Mouse (Mus musculus): ENCODE data around the gene Gm7247.
"Not testable (repeated sequence)": the region's sequence is repeated elsewhere in the genome, so short reads cannot be mapped to it uniquely, and the experiment has no call there.

The Gm7247 gene

DNA sequence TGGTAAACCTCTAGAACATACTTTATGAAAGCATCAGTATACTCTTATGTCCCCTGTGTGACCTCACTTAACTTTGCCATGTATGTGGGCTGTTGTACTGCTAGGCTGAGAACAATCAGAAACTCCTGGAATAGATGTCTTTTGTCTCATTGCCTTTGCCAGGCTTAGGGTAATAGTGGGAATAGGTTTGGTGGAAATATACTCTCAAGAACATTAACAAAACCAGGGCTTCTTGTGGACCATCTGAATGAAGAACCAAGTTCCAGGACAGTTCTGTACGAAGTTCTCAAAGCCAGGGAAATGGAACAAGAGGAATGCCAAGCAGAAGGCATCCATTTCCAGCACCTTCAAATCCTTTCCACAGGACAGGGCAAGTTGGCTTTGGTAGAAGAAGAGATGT, at the start of gene Gm7247:
Gm7247 (plus strand) TSS at position 301 of the 400 bp plus-strand sequence.
- DNase-seq, result no peak

DNA sequence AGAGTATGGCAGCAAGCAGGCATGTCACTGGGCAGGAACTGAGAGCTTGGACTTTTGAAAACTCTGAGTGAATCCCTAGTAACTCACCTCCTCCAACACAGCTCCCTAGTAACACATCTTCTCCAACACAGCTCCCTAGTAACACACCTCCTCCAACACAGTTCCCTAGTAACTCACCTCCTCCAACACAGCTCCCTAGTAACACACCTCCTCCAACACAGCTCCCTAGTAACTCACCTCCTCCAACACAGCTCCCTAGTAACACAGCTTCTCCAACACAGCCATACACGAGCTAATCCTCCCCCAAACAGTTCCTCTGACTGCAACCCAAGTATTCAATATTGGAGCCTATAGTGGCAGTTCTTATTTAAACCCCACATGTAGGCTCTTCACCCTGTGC, 37.6 kb upstream of the Gm7247 start:
- DNase-seq, result no peak

DNA sequence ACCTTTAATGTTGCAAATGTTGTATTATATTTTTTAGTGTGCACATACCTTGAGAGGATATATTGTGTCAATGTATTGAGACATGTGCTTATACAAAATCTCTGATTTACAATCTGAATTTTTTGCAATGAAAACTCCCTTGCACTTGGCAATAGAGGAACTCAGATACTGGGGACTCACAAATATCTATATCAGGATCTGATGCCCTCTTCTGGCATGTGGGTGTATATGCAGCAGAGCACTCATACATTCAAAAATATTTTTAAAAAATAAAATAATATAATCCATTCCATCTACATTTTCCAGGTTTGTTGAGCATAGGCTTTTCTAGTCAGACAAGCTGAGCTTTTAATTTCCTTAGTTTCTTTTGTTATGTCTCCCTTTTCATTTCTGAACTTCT, 15.5 kb upstream of the Gm7247 start:
- no peak for DNase-seq

DNA sequence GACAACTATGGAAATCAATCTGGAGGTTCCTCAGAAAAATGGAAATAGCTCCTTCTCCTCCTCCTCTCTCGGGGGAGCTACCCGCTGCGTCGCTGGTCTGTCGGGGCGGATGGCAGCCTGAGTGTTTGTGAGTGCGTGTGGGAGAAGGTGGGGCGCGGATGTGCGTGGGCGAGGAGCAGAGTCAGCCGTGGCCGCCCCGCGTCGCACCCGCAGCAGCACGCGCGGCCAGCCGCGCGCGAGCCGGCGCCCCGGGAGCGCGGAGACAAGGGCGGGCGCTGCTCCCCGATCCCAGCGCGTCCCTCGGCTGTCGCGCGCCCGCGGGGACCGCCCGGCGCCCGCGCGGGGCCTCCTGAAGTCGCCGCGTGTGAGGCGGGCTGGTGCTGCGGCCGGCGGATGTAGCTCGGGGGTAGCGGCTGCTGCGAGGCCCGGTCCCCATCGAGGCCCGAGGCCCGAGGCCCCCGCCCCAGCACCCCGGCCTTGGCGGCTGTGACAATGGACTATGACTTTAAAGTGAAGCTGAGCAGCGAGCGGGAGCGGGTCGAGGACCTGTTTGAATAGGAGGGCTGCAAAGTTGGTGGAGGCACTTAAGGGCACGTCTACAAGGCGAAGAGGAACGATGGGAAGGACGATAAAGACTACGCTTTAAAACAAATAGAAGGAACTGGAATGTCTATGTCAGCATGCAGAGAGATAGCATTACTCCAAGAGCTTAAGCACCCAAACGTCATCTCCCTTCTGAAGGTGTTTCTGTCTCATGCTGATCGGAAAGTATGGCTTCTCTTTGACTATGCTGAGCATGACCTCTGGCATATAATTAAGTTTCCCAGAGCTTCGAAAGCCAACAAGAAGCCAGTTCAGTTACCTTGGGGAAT, 3.2 kb upstream of the Gm7247 start:
- peak; percentile 6 for DNase-seq

DNA sequence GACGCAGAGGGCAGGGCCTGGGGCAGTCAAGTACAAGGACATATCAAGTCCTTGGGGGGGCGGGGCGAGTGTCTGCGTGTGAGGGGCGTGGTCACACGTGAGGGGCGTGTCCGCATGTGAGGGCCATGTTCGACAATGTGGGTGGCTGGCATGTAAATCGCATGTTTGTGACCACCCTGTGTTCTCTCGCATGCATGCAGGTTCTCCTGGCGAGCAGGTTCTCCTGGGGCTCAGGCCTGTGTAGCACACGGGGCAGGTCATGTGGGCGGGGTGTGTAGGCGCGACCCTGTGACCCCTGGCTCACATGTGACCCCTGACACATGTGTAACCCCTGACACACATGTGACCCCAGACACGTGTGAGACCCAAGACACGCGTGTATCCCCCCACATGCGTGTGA, 21.2 kb downstream of the Gm7247 start:
- no peak for DNase-seq

DNA sequence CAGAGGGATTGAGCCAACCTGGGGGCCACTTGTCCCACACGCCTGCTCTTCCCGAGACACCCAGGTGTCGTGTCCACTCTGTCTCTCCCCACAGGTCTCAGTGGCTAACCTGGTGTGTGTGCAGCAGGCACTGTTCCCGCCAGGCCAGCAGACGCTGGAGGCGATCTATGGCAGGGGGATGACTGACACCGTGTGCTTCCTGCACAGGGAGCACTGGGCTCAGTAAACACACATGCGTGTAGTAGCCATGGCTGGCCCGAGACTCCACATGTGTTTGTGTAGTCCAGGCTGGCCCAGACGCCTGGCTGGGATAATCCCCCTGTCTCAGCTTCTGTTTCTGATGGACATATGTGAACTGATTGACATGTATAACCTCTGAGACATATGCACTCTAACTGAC, 22.8 kb downstream of the Gm7247 start:
- DNase-seq, result no peak

DNA sequence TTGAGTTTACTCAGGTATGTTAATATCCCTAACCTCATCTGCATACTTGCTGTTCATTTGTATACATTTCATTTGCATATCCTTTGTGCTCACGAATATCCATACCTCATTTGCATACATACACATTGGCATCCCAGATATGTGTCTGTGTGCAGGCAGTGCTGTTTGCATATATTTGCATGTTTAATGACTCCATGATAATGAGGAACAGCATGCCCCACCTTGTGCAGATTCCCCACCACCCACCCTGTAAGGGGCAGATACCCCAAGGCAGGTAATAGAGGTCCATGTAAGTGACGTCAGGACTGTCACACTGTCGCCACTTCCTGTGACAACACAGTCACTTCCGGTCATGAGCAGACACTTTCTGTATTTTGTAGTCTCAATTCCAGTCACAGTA, 24.2 kb downstream of the Gm7247 start:
- no peak for DNase-seq

DNA sequence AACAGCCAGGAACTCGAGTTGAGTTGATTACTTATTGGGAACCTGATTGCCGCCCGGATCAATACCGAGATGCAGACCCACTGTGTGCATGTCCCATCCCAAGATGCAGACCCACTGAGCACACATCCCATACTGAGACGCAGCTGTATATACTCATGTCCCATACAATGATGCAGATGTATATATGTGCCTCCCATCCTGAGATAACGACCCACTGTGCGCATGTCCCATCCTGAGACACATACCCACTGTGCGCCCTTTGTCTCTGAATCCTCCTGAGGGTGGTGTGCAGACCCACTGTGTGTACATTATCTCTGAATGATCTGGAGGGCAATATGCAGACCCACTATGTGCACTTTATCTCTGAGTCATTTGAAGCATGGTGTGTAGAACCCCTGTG, 26.2 kb downstream of the Gm7247 start:
- DNase-seq, result no peak

DNA sequence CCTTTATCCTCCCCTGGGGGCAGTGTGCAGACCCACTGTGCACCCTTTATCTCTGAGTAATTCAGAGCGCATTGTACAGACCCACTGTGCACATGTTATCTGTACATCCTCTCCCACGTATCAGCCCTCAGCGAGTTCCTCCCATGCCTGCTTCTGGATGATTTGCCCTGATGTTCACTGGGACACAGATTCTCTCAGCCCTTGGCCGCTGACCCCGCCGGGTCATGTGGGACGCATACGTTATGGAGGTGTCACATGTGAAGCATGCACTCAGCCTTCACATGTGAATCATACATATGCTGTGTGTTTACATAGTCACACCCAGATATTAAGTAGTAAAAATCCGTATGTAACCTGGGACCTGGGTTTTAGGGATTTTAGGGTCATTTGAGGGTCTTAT, 26.7 kb downstream of the Gm7247 start:
- no peak for DNase-seq

DNA sequence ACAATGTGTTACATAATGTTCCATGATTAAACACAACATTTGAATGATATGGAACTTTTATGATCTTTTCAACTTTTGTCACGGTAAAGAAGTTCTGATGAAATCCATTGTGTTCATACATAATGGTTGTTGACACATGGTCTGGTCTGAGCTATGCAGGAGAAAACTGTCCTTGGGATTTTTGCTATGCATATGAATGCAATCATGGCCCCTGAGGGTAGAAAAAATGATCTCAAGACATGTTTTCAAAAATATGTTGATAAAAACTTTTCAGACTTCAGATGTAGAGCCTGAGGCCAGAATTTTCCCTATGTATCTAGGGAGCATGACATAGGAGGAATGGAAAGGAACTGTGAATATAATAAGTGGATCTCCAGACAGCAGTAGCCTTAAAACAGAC, 49.0 kb downstream of the Gm7247 start, which contains the start of gene Vmn2r88:
Vmn2r88 (plus strand) TSS at position 301 of the 400 bp plus-strand sequence.
- DNase-seq, result no peak

DNA sequence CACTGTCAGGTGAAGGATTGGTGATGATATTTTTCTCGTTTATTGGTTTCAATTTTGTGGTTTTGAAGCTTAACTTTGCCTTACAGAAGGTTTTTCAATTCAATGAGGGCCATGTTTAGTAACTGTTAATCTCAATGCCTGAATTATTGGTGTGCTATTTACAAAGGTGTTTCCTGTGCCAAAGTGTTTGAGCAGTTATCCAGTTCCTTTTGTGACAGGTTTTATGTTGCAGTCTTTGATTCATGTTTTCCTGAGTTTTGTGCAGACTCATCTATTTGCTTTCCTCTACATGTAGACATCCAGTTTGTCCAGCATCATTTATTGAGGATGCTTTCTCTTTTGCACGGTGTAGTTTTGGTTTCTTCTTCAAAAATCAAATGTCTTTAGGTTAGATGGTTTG, 62.3 kb downstream of the Gm7247 start:
- DNase-seq, result no peak

DNA sequence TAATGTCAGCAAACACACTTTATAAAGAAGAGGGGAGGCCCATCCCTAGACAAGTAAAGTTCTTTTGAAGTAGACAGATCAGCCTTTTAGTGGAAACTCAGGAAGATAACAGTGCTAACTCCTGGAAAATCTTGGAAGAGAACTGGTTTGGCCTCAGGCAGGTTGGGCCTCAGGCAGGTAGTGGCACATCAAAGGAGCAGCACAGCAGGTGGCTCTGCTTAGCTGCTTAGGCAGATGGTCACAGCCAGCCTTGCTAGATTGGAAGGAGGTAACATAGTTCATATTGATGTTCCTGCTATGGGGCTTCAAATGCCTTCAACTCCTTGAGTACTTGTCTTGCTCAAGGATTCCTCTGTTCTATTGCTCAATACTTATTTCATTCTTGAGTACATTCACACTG, 68.6 kb downstream of the Gm7247 start:
- DNase-seq, result not testable (repeated sequence)

DNA sequence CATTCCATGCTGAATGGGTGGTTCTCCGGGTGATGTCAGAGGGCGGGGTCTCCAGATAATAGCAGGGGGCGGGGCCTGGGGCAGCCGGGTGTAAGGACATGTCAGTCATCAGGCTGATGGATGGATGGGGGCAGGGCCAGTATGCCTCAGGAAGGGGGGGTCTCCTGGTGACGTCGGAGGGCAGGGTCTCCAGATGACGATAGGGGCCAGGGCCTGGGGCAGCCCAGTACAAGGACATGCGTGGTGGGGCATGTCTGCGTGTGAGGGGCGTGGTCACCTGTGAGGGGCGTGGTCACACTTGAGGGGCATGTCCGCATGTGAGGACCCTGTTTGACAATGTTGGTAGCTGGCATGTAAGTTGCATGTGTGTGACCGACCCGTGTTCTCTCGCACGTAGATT, 73.0 kb downstream of the Gm7247 start:
- no peak for DNase-seq

DNA sequence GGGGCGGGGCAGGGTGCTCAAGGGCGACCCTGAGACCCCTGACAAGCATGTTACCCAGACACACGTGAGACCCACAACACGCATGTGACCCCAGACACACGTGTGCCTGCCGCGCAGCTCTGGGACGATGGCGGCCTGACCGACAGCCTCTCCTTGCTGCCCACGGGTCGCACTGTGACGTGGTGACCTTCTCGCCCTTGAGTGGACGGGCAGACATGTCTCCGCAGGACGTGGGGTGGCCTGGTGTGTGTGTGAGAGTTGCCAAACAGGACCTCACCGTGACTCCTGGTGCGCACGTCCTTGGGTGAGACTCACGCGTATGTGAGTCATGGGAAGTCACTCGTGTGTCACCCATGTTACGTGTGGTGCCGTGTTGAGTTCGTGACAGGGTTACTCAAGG, 73.5 kb downstream of the Gm7247 start:
- DNase-seq, result no peak

DNA sequence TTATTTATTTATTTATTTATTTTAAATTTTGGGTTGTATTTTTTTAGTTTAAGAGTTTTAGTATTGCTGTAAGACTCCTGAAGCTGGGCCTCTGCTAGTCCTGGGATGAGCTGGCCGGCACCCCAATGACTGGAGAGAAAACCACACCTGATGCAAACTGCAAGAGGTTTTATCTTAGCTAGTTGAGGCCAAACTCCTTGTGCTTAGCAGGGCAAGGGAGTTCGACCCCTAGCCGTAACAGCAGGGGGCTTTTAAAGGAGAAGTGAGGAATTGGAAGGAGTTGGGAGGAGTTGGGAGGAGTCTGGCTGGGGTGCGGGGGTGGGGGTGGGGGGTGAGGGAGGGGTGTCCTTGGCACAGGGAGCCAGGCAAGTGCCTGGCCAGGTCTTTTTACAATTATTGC, 77.4 kb downstream of the Gm7247 start:
- DNase-seq, result no peak

DNA sequence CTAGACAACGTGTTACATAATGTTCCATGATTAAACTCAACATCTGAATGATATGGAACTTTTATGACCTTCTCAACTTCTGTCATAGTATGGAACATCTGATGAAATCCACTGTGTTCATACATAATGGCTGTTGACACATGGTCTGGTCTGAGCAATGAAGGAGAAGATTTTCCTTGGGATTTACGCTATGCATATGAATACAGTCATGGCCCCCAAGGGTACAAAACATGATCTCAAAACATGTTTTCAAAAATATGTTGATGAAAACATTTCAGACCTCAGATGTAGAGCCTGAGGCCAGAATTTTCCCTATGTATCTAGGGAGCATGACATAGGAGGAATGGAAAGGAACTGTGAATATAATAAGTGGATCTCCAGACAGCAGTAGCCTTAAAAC, 90.0 kb downstream of the Gm7247 start, which contains the start of gene Vmn2r89:
Vmn2r89 (plus strand) TSS at position 301 of the 400 bp plus-strand sequence.
- DNase-seq, result not testable (repeated sequence)

DNA sequence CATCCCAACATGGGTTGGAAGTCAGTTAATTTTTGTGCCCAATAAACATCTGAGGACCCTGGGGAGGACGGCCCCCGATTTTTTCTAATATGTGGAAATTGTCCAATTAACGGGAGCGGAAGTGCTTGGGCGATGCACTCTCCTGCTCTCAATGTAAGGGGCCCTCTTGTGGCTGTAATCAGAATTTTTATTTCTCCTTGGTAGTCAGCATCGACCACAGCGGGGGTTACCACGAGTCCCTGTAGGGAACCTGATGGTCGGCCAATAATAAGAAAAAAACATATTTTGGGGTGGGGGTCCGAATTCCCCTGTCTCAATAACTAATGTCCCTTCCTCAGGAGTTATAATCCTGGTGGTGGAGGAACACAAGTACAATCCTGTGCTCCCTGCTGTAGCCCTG, 118.7 kb downstream of the Gm7247 start:
- DNase-seq, result not testable (repeated sequence)

DNA sequence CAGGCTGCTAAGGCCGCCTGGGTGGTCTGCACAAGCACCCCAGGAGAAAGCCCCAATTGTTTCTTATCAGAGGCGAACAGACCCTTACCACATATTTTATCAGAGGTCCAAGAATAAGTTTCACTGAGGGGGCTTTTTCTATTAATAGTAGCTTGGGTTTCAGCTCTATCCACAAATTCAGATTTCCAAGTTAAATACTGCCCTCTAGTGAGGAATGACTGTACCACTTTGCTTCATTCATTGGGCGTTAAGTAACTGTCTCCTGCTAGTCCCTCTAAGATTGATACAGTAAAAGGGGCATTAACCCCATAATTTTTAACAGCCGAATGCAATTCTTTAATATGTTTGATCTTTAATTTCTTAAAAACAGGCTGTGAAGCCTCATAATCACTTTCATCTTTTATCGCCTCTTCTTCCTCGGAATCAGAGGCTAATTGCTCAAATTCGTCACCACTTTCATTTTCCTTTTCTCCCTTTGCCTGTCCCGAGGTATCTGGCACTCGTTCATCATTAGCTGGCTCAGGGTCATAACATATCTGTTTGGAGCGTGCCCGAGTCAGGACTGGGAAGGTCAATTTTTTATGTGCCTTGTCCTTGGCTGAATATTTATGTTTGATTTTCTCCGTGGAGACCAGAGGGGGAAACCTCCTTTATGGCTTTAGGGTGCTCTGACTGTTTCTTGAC, 119.9 kb downstream of the Gm7247 start:
- DNase-seq, result not testable (repeated sequence)

DNA sequence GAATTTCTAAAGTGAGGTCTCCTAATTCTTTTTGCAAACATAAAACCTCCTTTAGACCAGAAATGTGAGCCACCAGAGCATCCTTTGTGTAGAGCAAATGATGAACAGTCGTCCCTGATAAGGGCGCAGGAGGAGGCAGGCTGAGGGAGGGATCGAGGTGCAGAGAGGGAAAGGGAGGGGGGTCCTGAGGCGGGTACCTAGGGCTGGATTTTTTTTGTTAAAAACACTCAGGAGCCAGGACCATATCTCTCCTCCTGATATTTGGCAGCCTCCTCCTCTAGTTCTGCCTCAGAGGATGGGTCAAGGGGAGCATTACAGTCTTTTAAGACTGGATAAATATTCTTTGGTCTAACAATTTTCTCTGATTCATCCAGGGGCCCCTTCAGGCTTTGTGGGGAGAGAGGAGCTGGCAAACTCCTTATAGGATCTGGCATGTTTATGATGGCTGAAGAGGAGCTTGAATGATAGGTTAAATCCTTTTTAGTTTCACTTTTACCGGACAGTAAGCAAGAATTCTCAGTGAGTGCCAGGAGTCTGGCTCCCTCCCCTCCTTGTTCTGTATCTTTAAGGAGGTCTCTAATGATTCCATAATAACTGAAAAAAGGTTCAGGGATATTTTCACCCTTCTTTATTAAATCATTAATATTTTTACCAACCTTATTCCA, 120.6 kb downstream of the Gm7247 start:
- DNase-seq, result no peak

DNA sequence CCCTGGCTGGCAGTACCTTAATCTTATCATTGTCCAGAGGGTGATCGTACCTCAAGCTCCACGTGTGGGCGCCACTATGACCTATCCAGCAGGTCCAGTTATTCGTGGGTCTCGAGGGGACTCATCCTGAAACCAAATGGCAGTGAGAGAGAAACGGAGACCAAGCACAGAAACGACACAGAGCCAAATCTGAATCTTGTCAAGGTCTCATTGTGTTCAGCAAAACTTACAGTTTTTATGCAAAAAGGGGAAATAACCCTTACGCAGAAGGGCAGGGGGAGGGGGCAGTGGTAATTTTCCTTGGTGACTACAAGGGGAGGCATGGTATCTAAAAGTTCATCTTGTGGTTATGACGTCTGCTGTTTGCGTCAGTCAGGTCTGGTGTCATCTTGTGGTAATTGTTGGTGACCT, 121.4 kb downstream of the Gm7247 start:
- not testable (repeated sequence) for DNase-seq

DNA sequence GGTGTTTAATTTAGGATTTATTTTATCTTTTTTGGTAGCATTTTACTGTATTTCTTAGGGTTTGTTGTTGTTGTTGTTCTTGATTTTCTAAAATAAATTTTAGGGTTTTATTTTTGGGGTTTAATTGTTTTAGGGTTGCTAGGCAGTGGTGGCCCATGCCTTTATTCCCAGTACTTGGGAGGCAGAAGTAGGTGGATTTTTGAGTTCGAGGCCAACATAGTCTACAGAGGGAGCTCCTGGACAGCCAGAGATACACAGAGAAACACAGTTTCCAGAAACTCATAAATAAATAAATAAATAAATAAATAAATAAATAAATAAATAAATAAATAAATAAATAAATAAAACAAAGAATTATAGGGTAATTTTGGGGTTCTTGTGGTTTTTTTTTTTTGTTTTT, 122.1 kb downstream of the Gm7247 start:
- DNase-seq, result no peak

DNA sequence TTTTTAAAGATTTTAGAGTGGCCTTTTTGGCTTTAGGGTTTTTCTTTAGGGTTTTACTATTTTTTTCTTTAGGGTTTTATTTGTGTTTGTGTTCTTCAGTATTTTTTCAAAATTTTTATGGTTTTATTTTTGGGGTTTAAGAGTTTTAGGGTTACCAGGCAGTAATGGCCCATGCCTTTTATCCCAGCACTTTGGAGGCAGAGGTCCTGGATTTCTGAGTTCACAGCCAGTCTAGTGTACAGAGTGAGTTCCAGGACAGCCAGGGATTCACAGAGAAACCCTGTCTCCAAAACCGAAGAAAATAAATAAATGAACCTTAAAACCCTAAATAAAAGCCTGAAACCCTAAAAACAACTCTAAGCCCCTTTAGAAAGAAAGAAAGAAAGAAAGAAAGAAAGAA, 124.6 kb downstream of the Gm7247 start:
- DNase-seq, result no peak

DNA sequence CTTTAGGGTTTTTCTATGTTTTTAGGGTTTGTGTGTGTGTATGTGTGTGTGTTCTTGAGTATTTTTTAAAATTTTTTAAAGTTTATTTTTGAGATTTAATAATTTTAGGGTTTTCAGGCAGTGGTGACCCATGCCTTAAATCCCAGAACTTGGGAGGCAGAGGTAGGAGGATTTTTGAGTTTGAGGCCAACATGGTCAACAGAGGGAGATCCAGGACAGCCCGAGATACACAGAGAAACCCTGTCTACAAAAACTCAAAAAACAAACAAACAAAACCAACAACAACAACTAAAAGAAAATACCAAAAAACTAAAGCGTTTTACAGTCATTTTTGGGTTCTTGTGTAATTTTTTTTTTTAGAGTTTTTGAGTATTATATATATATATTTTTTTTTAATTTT, 134.2 kb downstream of the Gm7247 start:
- no peak for DNase-seq

DNA sequence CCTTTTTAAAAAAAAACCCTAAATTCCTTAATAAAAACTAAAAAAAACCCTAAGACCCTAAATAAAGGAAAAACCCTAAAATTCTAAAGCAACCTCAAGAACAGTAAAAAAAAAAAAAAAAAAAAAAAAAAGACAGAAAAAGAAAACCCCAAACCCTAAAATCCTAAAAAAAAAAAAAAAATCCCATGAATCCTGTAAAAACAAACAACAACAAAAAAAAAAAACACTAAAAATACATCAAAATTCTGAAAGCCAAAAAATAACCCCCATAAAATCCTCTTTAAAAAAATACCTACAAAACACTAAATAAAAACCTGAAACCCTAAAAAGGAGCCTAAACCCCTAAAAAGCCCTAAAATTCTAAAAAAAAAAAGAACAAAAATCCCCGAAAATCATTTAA, 135.4 kb downstream of the Gm7247 start:
- no peak for DNase-seq
